Mouse (Mus musculus): ENCODE measurements around the gene C7.
A peak's percentile ranks its signal among the peaks of the same experiment; 100 is the strongest.

C7 gene

DNA sequence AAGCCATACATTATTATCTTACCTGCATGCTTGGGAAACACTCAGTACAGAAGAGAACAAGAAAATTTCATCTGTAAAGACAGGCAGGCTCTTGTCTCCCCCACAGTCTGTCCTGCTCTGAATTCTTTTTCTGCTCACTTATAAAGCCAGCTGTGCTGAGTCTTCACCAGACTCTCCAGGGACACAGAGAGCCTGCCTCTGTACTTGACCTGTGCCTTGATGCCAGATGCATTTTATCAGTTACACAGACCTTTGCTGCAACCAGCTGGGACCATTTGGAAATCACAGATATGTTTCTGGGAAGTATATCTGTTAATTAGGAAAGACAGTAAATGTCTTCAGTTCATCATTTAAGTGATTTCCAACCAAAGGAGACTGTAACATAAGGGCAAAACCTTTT is at the start of gene C7:
Gene C7, minus strand, starts transcription at position 106 of the 400 bp plus-strand sequence.
- peak; percentile 97 for DNase-seq

- peak; percentile 85 for DNase-seq
Observed at GRCm38 (mm10) chr15:5112651-5113050, 49.1 kb upstream of the C7 start.

- peak; percentile 79 for DNase-seq
Observed at GRCm38 (mm10) chr15:5108655-5109040, 45.1 kb upstream of the C7 start.

DNA sequence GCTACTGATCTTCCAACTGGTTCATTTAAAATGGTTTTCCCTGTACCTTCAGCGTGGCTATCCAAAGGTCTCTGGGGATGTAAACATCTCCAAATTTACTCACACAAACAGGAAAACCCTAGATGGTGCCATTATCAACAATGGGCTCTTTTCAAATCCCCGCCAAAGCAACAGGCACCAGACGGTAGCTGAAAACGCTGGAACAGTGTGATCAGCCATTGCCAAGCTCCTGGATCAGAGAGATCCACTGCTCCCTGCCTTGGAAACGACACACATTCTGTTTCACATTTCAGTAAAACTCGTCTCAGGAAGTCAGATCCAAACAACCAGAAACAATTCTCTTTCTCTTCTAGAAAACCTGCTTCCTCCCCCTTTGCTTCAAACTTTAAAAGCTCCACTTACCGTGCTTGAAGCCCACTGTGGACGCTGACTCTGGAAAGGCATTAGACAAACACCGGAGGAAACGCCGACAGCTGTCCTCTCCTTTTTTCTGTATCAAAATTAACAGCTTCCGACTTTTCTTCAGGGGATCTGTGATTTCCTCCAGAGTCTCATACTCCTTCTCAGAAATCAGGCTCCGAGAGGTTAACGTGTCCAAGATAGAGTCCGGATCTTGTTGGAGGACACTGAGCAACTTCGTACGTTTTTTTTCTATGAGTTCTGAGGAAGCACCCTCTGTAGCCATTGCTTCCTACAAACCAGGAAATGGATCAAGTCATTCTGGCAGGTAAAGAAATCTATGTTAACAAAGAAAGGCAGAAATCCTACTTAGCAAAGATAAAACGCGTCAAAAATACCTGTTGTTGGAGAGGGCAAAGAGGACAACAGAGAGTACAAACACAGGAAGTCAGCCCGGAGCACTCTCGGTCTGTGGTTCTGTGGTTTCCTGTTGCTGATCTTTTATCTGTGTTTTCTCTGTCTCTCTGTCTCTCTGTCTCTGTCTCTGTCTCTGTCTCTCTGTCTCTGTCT is 44.4 kb upstream of the C7 start, which contains the start of gene Card6:
Gene Card6, minus strand, starts transcription at position 854 of the 969 bp plus-strand sequence.
- DNase-seq: peak; percentile 89

GRCm38 (mm10) chr15:5106293-5106692 is 42.8 kb upstream of the C7 start:
- DNase-seq: peak; percentile 55

GRCm38 (mm10) chr15:5105891-5106290 is 42.4 kb upstream of the C7 start:
- peak; percentile 65 for DNase-seq

- DNase-seq: peak; percentile 56
Observed at GRCm38 (mm10) chr15:5102312-5102711, 38.8 kb upstream of the C7 start.

- DNase-seq: peak; percentile 48
Observed at GRCm38 (mm10) chr15:5097376-5097775, 33.8 kb upstream of the C7 start.

- DNase-seq: no peak
Observed at GRCm38 (mm10) chr15:5095534-5096301, 32.2 kb upstream of the C7 start.

- peak; percentile 59 for DNase-seq
Observed at GRCm38 (mm10) chr15:5090131-5090530, 26.6 kb upstream of the C7 start.

GRCm38 (mm10) chr15:5088850-5089608 is 25.5 kb upstream of the C7 start:
- DNase-seq: peak; percentile 48

DNA sequence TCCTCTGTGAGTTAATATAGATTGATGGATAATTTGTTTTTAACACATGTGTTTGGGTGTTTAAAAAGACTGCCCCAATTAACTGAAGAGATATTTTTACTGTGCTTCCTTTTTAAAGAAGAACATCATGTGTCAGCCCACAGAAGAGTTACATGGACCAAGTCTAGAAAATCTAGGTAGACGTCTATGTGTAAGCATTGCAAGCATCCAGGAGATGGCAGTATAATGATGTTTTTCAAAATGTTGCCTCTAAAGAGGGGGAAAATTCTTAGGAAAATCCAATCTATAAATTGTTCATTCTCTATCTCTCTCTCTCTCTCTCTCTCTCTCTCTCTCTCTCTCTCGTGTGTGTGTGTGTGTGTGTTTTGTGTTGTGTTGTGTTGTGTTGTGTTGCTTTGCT is 22.6 kb upstream of the C7 start:
- DNase-seq: no peak

- DNase-seq: peak; percentile 79
Observed at GRCm38 (mm10) chr15:5081235-5081634, 17.7 kb upstream of the C7 start.

DNA sequence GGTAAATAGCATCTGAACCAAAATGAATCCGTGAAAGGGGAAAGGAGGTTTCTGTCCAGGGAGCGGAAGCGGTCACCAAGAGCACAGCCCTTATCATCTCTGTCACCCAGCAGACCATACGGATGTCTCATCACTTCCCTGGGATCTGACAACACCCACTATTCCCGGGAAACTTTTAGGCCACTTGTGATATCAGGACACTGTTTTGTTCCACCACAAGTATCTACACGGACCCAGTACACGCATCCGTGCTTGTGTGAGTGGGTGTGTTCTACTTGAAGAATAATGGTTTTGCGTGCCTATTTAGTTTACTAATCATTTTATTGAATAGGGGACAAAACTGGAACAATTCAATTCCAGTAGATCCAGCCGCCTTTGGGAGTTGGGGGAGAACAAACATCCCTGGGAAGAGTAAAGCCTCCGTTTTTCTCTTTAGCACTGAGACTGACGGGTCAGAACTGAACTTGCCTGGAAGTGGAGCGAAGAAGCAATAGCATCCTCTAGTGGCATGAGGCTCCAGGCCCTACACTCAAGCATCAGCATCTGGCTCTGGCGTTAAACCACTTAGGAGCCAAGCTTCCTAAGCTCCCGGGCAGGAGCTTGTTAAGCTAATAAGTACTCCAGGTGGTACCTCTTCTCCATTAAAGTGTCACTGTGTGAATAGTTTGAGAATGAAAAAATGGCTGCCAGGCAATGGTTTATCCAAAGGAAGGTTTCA is 5.4 kb upstream of the C7 start:
- DNase-seq: peak; percentile 94

DNA sequence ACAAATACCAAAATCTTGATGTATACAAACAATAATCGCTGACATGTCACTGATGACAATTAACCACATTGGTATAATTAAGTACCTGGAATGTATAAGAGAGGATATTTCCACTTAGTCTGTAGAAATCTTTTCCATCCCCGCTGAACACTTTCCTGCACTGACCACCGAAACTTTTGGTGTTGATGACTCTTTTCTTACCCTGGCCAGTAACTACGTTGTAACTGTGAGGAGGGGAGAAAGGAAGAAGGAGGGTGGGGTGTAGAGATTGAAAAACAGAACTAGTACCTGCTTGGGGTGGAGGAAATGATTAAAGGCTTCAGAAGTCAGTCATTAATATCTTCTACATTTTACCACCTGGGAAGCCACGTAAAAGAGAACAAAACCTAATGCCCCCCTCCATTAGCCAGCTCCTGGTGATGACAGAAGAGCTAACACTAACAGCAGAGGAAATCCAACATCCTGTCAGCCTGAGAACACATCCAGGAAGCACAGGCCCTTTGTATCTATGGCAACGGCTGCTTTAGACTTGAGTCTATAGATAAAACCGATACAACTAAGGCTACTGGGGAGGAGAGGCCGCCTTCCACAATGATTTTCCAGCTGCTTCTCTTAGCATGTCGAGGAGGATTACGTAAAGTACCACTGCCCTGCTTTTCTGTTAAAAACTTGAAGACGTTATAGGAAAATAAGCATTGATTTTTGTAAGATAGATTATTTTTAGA is 17.8 kb downstream of the C7 start:
- DNase-seq: no peak

DNA sequence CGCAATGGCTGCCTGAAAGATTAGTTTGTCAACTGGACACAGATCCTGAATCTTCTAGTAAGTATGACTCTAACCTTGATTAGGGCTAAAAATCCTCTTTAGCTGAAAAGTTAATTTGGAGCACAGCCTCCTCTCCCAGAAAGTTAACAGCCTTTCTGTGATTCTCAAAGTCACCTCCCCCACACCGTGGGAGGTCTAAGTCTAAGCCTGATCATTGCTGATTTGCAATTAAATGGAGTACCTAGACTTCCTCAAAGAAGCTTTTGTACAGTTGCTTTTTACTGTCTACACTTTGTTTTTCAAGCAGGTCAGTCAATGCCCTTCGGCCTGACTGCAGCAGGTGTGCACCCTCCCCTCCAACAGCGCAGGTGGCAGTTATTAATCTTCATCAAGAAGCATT is 34.3 kb downstream of the C7 start:
- no peak for DNase-seq

DNA sequence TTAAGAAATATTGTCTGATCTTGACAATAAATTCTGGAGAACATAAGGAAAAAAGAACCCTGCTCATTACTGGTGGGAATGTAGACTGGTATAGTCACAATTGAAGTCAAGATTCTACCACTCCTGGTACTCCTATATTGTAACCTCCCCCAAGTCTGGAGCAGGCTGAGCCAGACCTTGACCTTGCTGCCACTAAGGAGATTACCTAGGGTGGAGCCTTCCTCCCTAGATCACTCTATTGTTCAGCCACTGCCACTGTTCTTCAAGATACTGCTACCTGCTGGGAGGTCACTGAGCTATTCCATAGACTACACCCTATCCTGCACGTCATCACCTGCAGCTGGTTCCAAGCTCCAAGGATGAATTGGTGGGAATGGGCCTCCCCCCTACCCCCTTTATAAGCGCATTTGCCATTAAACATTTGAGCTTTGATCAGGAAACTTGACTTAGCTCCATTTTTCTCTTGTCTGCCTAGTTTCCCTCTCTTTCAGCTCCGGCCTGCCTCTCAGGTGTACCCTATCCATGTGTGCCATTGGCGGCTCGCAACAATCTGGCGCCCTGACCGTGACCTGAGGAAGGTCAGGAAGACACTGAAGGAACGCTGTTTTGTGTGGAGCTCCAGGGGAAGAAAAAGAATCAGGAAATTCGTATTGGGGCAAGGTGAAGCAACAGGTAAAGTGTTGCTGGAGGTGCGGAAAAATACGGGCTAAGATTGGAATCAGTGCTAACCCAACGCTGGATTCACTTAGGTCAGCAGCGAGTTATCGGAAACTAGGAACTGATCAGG is 39.9 kb downstream of the C7 start:
- DNase-seq: peak; percentile 84

DNA sequence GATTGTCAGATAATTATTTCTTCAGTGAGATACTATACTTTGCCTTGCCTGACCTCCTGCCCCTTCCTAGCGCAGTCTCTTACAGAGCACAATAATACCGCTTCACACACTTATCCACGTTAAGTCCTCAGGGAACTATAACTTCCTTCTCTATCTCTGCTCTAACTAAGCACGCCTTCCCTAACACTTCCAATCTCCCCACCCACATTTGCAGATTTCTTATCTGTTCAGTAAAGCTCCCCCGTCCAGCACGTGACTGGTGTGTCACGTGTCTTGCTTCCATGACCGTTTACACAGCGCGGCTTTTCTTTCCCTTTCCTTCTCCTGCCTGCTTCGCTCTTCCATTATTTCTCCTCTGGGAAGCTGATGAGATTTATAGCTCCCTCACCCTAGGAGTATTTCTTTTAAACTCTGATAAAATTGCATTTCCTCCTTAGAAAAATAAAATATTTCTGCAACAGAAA is 53.9 kb downstream of the C7 start:
- peak; percentile 79 for DNase-seq

GRCm38 (mm10) chr15:5003503-5004196 is 59.9 kb downstream of the C7 start:
- peak; percentile 89 for DNase-seq

DNA sequence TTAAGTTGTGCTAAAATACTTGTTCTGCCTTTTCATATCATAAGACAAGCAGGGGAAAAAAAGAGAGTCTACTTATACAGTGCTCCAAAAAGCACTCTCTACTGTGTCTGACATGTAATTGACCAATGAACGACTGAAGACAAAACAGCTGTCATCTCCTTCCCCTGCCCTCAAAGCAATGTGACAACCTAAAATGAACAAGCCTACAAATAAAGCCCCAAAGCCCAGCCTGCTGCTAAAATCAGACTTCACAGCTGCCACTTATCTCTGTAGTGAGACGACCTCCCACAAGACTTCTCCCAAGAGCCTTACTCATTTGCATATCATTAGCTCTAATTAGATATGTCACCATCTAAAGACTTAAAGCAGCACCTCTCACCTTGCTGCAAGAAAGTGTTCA is 60.6 kb downstream of the C7 start:
- DNase-seq: peak; percentile 85
